Mouse (Mus musculus): ENCODE measurements around the gene Gsk3b.

- TF ChIP-seq CTCF (IDR thresholded peaks at IDR 0.05; ENCODE audit: low read depth, low read length) (no peak), GATA2 (IDR thresholded peaks at IDR 0.05; ENCODE audit: borderline replicate concordance, low read depth, low read length) (no peak), GATA1 (IDR thresholded peaks at IDR 0.05; ENCODE audit: borderline replicate concordance, low read length) (no peak)
Observed at GRCm38 (mm10) chr16:38250467-38250866, 161.7 kb downstream of the Gsk3b start.
